Mouse (Mus musculus) kidney, adult 10 weeks (tissue): ENCODE measurements around the gene Xlr5a. TPM values are rescaled to one million over a fixed set of nuclear protein-coding genes. Genes with fewer than 3 reads are reported as not detected.

ENCODE experiments used
- polyA plus RNA-seq: library from polyadenylated mRNA; stranded (reverse); fragments of 350-450 nt; fragmentation: Illumina TruSeq; extraction: RNeasy Lipid Tissue Mini Kit (QIAGEN cat#74804); gene quantifications from one replicate; pipeline ENCODE4 v1.2.3, GENCODE M21; 2014; ENCODE audit warnings: low read depth, low replicate concordance

Xlr5a gene
- polyA plus RNA-seq: 0.65 TPM

GRCm38 (mm10) chrX:73292876-73293275, at the start of gene Xlr5a, which contains the start of gene Xlr5c:
TSS of gene Xlr5a (minus strand) at chrX:73292976.
TSS of gene Xlr5c (minus strand) at chrX:73292976.

GRCm38 (mm10) chrX:73342483-73342895, 49.7 kb upstream of the Xlr5a start, which contains the start of gene Zfp275:
TSS of gene Zfp275 (plus strand) at chrX:73342621.

GRCm38 (mm10) chrX:73336740-73337139, 44.0 kb upstream of the Xlr5a start, which contains the start of gene Gm45015:
TSS of gene Gm45015 (minus strand) at chrX:73336840.

GRCm38 (mm10) chrX:73265270-73265669, 27.5 kb downstream of the Xlr5a start, which contains the start of gene Xlr3c:
TSS of gene Xlr3c (minus strand) at chrX:73265390.

GRCm38 (mm10) chrX:73242821-73243325, 49.9 kb downstream of the Xlr5a start, which contains the start of gene Xlr4c:
TSS of gene Xlr4c (minus strand) at chrX:73243130.

GRCm38 (mm10) chrX:73227914-73228605, 64.7 kb downstream of the Xlr5a start, which contains the start of gene F8a:
TSS of gene F8a (plus strand) at chrX:73228291.

GRCm38 (mm10) chrX:73213819-73214564, 78.8 kb downstream of the Xlr5a start, which contains the start of gene Xlr4b:
TSS of gene Xlr4b (plus strand) at chrX:73214333.

GRCm38 (mm10) chrX:73191934-73192333, 100.8 kb downstream of the Xlr5a start, which contains the start of gene Xlr3b:
TSS of gene Xlr3b (plus strand) at chrX:73192207.

GRCm38 (mm10) chrX:73176889-73177288, 115.9 kb downstream of the Xlr5a start, which contains the start of gene Spin2d:
TSS of gene Spin2d (minus strand) at chrX:73176989.

GRCm38 (mm10) chrX:73149350-73149749, 143.4 kb downstream of the Xlr5a start, which contains the start of gene DXBay18:
TSS of gene DXBay18 (minus strand) at chrX:73149450.

GRCm38 (mm10) chrX:73148496-73148895, 144.3 kb downstream of the Xlr5a start, which contains the start of gene Xlr5b:
TSS of gene Xlr5b (plus strand) at chrX:73148796.

GRCm38 (mm10) chrX:73116747-73117146, 176.0 kb downstream of the Xlr5a start, which contains the start of gene Gm14685:
TSS of gene Gm14685 (plus strand) at chrX:73117047.

GRCm38 (mm10) chrX:73096941-73097508, 195.8 kb downstream of the Xlr5a start, which contains the start of gene Xlr3a:
TSS of gene Xlr3a (minus strand) at chrX:73097095.

GRCm38 (mm10) chrX:73082267-73083055, 210.3 kb downstream of the Xlr5a start, which contains the start of gene Xlr4a:
TSS of gene Xlr4a (minus strand) at chrX:73082478.

GRCm38 (mm10) chrX:73064415-73064793, 228.4 kb downstream of the Xlr5a start, which contains the start of gene Pnma3:
TSS of gene Pnma3 (plus strand) at chrX:73064787.

Other genes starting within 250 kb of the Xlr5a start
- not detected for gene Pnma3, start 228.2 kb downstream of the Xlr5a start, polyA plus RNA-seq
- gene Xlr4a, start 210.5 kb downstream of the Xlr5a start, polyA plus RNA-seq: not detected
- gene Xlr3a, start 195.9 kb downstream of the Xlr5a start, polyA plus RNA-seq: 5.1 TPM
- not detected for gene Gm14685, start 175.9 kb downstream of the Xlr5a start, polyA plus RNA-seq
- 1.0 TPM for gene Xlr5b, start 144.2 kb downstream of the Xlr5a start, polyA plus RNA-seq
- not detected for gene DXBay18, start 143.5 kb downstream of the Xlr5a start, polyA plus RNA-seq
- not detected for gene Spin2d, start 116.0 kb downstream of the Xlr5a start, polyA plus RNA-seq
- 5.6 TPM for gene Xlr3b, start 100.8 kb downstream of the Xlr5a start, polyA plus RNA-seq
- gene Xlr4b, start 78.6 kb downstream of the Xlr5a start, polyA plus RNA-seq: 0.69 TPM
- gene F8a, start 64.7 kb downstream of the Xlr5a start, polyA plus RNA-seq: 8.4 TPM
- gene Xlr4c, start 49.8 kb downstream of the Xlr5a start, polyA plus RNA-seq: 0.93 TPM
- not detected for gene Xlr3c, start 27.6 kb downstream of the Xlr5a start, polyA plus RNA-seq
- gene Xlr5c, start within 50 bp of the Xlr5a start, polyA plus RNA-seq: 0.49 TPM
- gene Gm45015, start 43.9 kb upstream of the Xlr5a start, polyA plus RNA-seq: not detected
- gene Zfp275, start 49.6 kb upstream of the Xlr5a start, polyA plus RNA-seq: 9.1 TPM
- gene Gm18336, start 105.8 kb upstream of the Xlr5a start, polyA plus RNA-seq: not detected
- not detected for gene Zfp92, start 118.1 kb upstream of the Xlr5a start, polyA plus RNA-seq
- not detected for gene Trex2, start 142.4 kb upstream of the Xlr5a start, polyA plus RNA-seq
- gene Haus7, start 166.1 kb upstream of the Xlr5a start, polyA plus RNA-seq: 7.4 TPM
- 169 TPM for gene Bgn, start 190.6 kb upstream of the Xlr5a start, polyA plus RNA-seq
- gene Atp2b3, start 210.1 kb upstream of the Xlr5a start, polyA plus RNA-seq: not detected